Mouse (Mus musculus): Measurements from ENCODE around the gene Opn4.

GRCm38 (mm10) chr14:34588005-34588404 is 11.9 kb downstream of the Opn4 start:
- TF ChIP-seq CTCF (IDR thresholded peaks at IDR 0.05; ENCODE audit: insufficient read depth, low read depth, low read length) (no peak), POLR2A (IDR thresholded peaks at IDR 0.05; ENCODE audit: insufficient read depth, low read depth, low read length) (no peak)
